Mouse (Mus musculus) ES-Bruce4 (cell line): ENCODE data around the gene Ankrd40. TPM values are rescaled to one million over a fixed set of nuclear protein-coding genes. Genes with fewer than 3 reads are reported as not detected.

Experiments
- H3K27ac ChIP-seq: 2 replicates; pipeline ENCODE4 v1.5.1; 2012; ENCODE audit warnings: low read length, inconsistent platforms; ENCODE audit not compliant: insufficient read depth
- H3K27me3 ChIP-seq: 2 replicates; pipeline ENCODE4 v1.6.1; 2012; ENCODE audit warnings: mild to moderate bottlenecking, low read length, inconsistent platforms; ENCODE audit not compliant: control insufficient read depth, poor library complexity, insufficient read depth, severe bottlenecking
- H3K36me3 ChIP-seq: 2 replicates; pipeline ENCODE4 v1.6.1; 2012; ENCODE audit warnings: inconsistent platforms, mild to moderate bottlenecking, low read length, moderate library complexity; ENCODE audit not compliant: control insufficient read depth, poor library complexity, insufficient read depth, severe bottlenecking
- H3K4me1 ChIP-seq: one replicate; pipeline ENCODE4 v1.8.1; 2011; ENCODE audit warnings: low read length; ENCODE audit not compliant: control insufficient read depth, insufficient read depth
- H3K4me3 ChIP-seq: 2 replicates; pipeline ENCODE4 v1.5.1; 2011; ENCODE audit warnings: low read depth, mild to moderate bottlenecking, low read length
- H3K9ac ChIP-seq: 2 replicates; pipeline ENCODE4 v1.6.1; 2012; ENCODE audit warnings: low read depth, mild to moderate bottlenecking, inconsistent platforms; ENCODE audit not compliant: poor library complexity, severe bottlenecking
- H3K9me3 ChIP-seq: replicated peaks from 2 replicates; pipeline ENCODE4 v1.6.1; 2012; ENCODE audit warnings: mild to moderate bottlenecking, low read length, inconsistent platforms; ENCODE audit not compliant: control insufficient read depth, poor library complexity, insufficient read depth, severe bottlenecking
- CTCF ChIP-seq: IDR thresholded peaks from one replicate; pipeline ENCODE4 v1.8.1; 2011; ENCODE audit warnings: low read depth, low read length
- EP300 ChIP-seq: IDR thresholded peaks from 2 replicates; pipeline ENCODE4 v1.6.1; 2011; ENCODE audit warnings: low read depth, low read length; ENCODE audit not compliant: insufficient read depth
- POLR2A ChIP-seq: IDR thresholded peaks from one replicate; pipeline ENCODE4 v1.8.1; 2011; ENCODE audit warnings: low read length; ENCODE audit not compliant: insufficient read depth
- polyA plus RNA-seq: library from polyadenylated mRNA; stranded (reverse); fragments of >200 nt; gene quantifications from 2 replicates; pipeline ENCODE4 v1.2.4, GENCODE M21; 2011; ENCODE audit warnings: low read depth; ENCODE audit not compliant: missing spikeins, insufficient read depth, insufficient read length

Ankrd40 gene
- polyA plus RNA-seq, 1 experiment: 66.3 TPM

DNA sequence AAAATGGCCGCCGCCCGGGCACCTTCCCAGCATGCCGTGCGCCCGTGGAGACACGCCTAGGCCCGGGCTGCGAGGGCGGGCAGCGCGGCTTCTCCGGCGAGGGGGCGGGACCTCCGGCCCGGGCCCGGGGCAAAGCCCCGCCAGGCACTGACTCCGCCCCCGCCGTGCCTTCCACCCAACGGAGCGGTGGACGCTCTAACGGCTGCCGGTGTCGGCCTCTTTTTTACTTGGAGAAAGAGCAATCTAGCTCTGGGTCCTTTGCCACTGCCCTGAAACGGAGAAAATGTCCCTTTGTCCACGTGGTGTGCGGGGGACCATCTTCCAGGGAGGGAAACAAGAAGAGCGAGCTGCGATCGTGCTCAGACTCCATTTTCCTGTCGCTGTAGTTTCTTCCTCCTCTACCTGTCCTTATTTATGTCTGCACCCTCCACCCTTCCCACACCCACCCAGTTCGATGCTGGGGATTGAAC is 5.8 kb upstream of the Ankrd40 start, which contains the start of gene Luc7l3:
TSS of gene Luc7l3 (minus strand) at position 58 of the 470 bp plus-strand sequence.
- Histone ChIP-seq H3K4me3 (peak within 1 kb of the TSS; percentile 99), H3K27me3 (no peaks in the 10 kb centered on the region), H3K9me3 (no peaks in the 10 kb centered on the region), H3K9ac (peak within 1 kb of the TSS; percentile 100), H3K4me1 (no peaks in the 10 kb centered on the region), H3K36me3 (peaks cover 20% of the 10 kb centered on the region), H3K27ac (peak within 1 kb of the TSS; percentile 90)
- peak; percentile 30 for TF ChIP-seq POLR2A
- no peak for TF ChIP-seq CTCF

GRCm38 (mm10) chr11:94322636-94323035 is 5.2 kb upstream of the Ankrd40 start:
- H3K4me1 ChIP-seq: no peaks in the 10 kb centered on the region

GRCm38 (mm10) chr11:94323271-94323925 is 4.4 kb upstream of the Ankrd40 start:
- peaks cover 14% of the 10 kb centered on the region for H3K36me3 ChIP-seq
- no peak overlapping the region for H3K4me3 ChIP-seq
- no peaks in the 10 kb centered on the region for H3K4me1 ChIP-seq
- peak overlapping the region; percentile 90 for H3K27ac ChIP-seq
- TF ChIP-seq POLR2A (no peak), EP300 (no peak), CTCF (no peak)
- H3K9me3 ChIP-seq: no peaks in the 10 kb centered on the region
- H3K9ac ChIP-seq: peak overlapping the region; percentile 100
- H3K27me3 ChIP-seq: no peaks in the 10 kb centered on the region

More at GRCm38 (mm10) chr11:94322636-94323035, 5.2 kb upstream of the Ankrd40 start:
- Histone ChIP-seq H3K9me3 (no peaks in the 10 kb centered on the region), H3K36me3 (peaks cover 14% of the 10 kb centered on the region), H3K9ac (peak overlapping the region; percentile 100), H3K27me3 (no peaks in the 10 kb centered on the region), H3K4me3 (peak overlapping the region; percentile 59), H3K27ac (peak overlapping the region; percentile 90)
- TF ChIP-seq POLR2A (no peak), CTCF (no peak), EP300 (no peak)

DNA sequence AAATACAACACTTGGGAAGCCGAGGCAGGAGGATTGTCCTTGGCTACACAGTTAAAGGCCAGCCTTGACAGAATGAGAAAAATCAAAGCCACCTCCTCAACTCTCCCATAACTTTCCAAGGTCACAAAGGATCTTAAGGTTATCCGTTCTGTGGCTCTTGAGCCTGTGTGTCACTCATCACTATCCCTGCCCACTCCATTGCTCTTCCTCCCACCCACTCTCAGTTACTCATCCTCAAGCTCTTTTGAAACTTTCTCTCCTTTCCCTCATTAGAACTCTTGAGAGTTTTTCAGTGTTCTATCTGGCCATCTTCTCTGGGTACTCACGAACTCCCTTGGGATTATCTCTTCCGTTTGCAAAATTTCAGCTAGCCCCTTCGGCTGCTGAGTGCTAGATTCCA is 3.2 kb upstream of the Ankrd40 start:
- Histone ChIP-seq H3K27ac (no peak overlapping the region), H3K4me3 (no peak overlapping the region), H3K9me3 (no peaks in the 10 kb centered on the region), H3K4me1 (no peaks in the 10 kb centered on the region), H3K36me3 (peaks cover 6% of the 10 kb centered on the region; the same call in 1 of the 2 replicates), H3K9ac (no peak overlapping the region), H3K27me3 (no peaks in the 10 kb centered on the region)
- TF ChIP-seq EP300 (no peak), POLR2A (no peak), CTCF (no peak)

DNA sequence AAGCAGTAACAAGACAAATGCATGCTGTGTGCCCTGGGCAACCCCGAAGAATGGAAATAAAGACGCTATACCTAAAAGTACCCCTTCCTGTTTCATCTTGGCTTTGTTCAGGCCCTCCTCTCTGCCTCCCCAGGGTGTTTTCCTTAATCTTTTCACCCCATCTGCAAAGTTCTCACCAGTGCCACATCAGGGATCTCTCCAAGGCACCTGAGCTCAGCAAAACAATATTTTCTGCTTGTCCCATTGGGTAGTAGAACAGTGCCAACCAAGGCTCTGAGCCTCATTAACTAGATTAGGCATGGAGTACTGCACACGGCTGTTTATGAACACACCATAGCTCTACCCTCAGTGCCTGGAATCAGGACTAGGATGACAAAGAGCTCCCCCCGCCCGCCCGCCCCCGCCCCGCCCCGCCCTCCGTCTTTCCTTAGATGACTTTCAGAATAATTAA is 815 bp upstream of the Ankrd40 start:
- Histone ChIP-seq H3K4me1 (no peaks in the 10 kb centered on the region), H3K36me3 (no peaks in the 10 kb centered on the region), H3K27ac (0 out of 2 replicates have a peak overlapping the region, but pooled peaks have one; percentile 8), H3K9ac (peak overlapping the region; percentile 47; the same call in 1 of the 2 replicates), H3K27me3 (no peaks in the 10 kb centered on the region), H3K4me3 (no peak overlapping the region), H3K9me3 (no peaks in the 10 kb centered on the region)
- TF ChIP-seq EP300 (no peak), CTCF (no peak)

DNA sequence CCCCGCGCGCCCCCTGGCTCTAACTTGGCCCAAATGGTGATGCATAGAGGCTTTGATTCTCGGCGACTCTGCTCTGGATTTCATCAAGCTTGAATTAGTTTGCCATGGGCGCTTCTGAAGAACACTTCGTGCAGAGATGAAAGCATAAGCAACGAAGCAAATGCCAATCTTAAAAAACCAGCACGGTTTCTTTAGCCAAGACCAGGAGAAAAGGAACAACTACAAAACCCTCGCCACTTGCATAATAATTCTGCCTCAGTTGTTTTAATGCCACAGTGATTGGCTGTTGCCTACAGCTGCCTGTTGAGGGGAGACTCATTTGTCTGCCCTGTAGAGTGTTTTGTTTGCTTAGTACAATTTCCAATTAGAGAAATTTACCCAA is 834 bp downstream of the Ankrd40 start:
- H3K4me1 ChIP-seq: no peaks in the 10 kb centered on the region
- H3K9ac ChIP-seq: peak overlapping the region; percentile 96
- H3K36me3 ChIP-seq: no peaks in the 10 kb centered on the region
- peak overlapping the region; percentile 80 for H3K4me3 ChIP-seq
- H3K27me3 ChIP-seq: no peaks in the 10 kb centered on the region
- H3K9me3 ChIP-seq: no peaks in the 10 kb centered on the region
- peak overlapping the region; percentile 41 for H3K27ac ChIP-seq
- no peak for TF ChIP-seq CTCF
- TF ChIP-seq EP300: no peak
- TF ChIP-seq POLR2A: no peak
